Mouse (Mus musculus) heart, embryonic 13.5 days (tissue): ENCODE data around the gene Olfr344. TPM values are rescaled to one million over a fixed set of nuclear protein-coding genes. Genes with fewer than 3 reads are reported as not detected.

Source experiments
- ATAC-seq: fragments of 200-750 bp; cut with Nextera tagmentation; 2 replicates; pipeline ENCODE4 v1.8.0; 2017; ENCODE audit warnings: moderate TSS enrichment; ENCODE audit not compliant: insufficient number of reproducible peaks, low FRiP score, low TSS enrichment; ENCODE audit errors: extremely low read depth
- H3K27ac ChIP-seq: fragments of 300-500 bp; sonication (generic); replicated peaks from 2 replicates; pipeline ENCODE4 v1.5.1; 2015; ENCODE audit warnings: moderate library complexity, mild to moderate bottlenecking, inconsistent platforms
- H3K27me3 ChIP-seq: fragments of 300-500 bp; sonication (generic); replicated peaks from 2 replicates; pipeline ENCODE4 v1.6.1; 2015; ENCODE audit warnings: mild to moderate bottlenecking, inconsistent platforms
- H3K36me3 ChIP-seq: fragments of 300-500 bp; sonication (generic); 2 replicates; pipeline ENCODE4 v1.6.1; 2015; ENCODE audit warnings: mild to moderate bottlenecking, inconsistent platforms
- H3K4me1 ChIP-seq: fragments of 300-500 bp; sonication (generic); 2 replicates; pipeline ENCODE4 v1.6.1; 2015; ENCODE audit warnings: inconsistent platforms
- H3K4me2 ChIP-seq: fragments of 300-500 bp; sonication (generic); 2 replicates; pipeline ENCODE4 v1.6.1; 2015; ENCODE audit warnings: inconsistent platforms, mild to moderate bottlenecking, moderate library complexity
- H3K4me3 ChIP-seq: fragments of 300-500 bp; sonication (generic); 2 replicates; pipeline ENCODE4 v1.5.1; 2015; ENCODE audit warnings: moderate library complexity, mild to moderate bottlenecking, inconsistent platforms
- H3K9ac ChIP-seq: fragments of 300-500 bp; sonication (generic); 2 replicates; pipeline ENCODE4 v1.6.1; 2015; ENCODE audit warnings: inconsistent platforms, mild to moderate bottlenecking, moderate library complexity
- H3K9me3 ChIP-seq: fragments of 300-500 bp; sonication (generic); 2 replicates; pipeline ENCODE4 v1.6.1; 2016; ENCODE audit warnings: inconsistent platforms
- WGBS: fragments of 180-500 bp; shearing (Covaris S2); methylation state at CpG from one replicate; pipeline ENCODE4 v1.1.7; 2015; ENCODE audit warnings: mixed read lengths; 5-methylcytosine and 5-hydroxymethylcytosine counted together
- polyA plus RNA-seq: library from polyadenylated mRNA; unstranded; fragments of >200 nt; fragmentation: Nextera tagmentation; extraction: Ambion mirVana; gene quantifications from 2 replicates; pipeline ENCODE4 v1.2.1, GENCODE M21; 2015

The Olfr344 gene
- polyA plus RNA-seq, result not detected in 2 replicates

- 65% methylated on average over 1 of the region's 1 CpGs for WGBS
- ATAC-seq, result no peak
- Histone ChIP-seq H3K9ac (no peak within 1 kb of the TSS), H3K4me1 (no peaks in the 10 kb centered on the region), H3K4me2 (no peak within 1 kb of the TSS), H3K9me3 (peaks cover 15% of the 10 kb centered on the region), H3K36me3 (no peaks in the 10 kb centered on the region), H3K4me3 (no peak within 1 kb of the TSS), H3K27me3 (no peaks in the 10 kb centered on the region), H3K27ac (no peak within 1 kb of the TSS)
These were observed at the start of gene Olfr344 for GRCm38 (mm10) chr2:36566362-36566761. Gene Olfr344 (plus strand): TSS chr2:36566662.

GRCm38 (mm10) chr2:36524698-36525097 is 41.8 kb upstream of the Olfr344 start, which contains the start of gene Olfr342:
Gene Olfr342 (plus strand): TSS chr2:36524998.
- WGBS, result 53% methylated on average over 3 of the region's 3 CpGs
- H3K9ac ChIP-seq, result no peak within 1 kb of the TSS
- H3K27me3 ChIP-seq, result no peaks in the 10 kb centered on the region
- no peak within 1 kb of the TSS for H3K4me2 ChIP-seq
- no peak within 1 kb of the TSS for H3K27ac ChIP-seq
- H3K36me3 ChIP-seq, result no peaks in the 10 kb centered on the region
- no peak for ATAC-seq
- peaks cover 11% of the 10 kb centered on the region; the same call in 1 of the 2 replicates for H3K9me3 ChIP-seq
- no peak within 1 kb of the TSS for H3K4me3 ChIP-seq
- no peaks in the 10 kb centered on the region for H3K4me1 ChIP-seq

- no peak overlapping the region for H3K4me3 ChIP-seq
- no peak for ATAC-seq
- H3K27ac ChIP-seq, result no peak overlapping the region
- no peak overlapping the region for H3K4me2 ChIP-seq
- no peaks in the 10 kb centered on the region for H3K4me1 ChIP-seq
- peaks cover 21% of the 10 kb centered on the region for H3K9me3 ChIP-seq
- no peaks in the 10 kb centered on the region for H3K27me3 ChIP-seq
- H3K36me3 ChIP-seq, result no peaks in the 10 kb centered on the region
- no peak overlapping the region for H3K9ac ChIP-seq
These were observed 1.3 kb upstream of the Olfr344 start for GRCm38 (mm10) chr2:36565156-36565555.

GRCm38 (mm10) chr2:36567022-36567421 is 560 bp downstream of the Olfr344 start:
- H3K4me1 ChIP-seq, result no peaks in the 10 kb centered on the region
- no peak overlapping the region for H3K4me3 ChIP-seq
- no peaks in the 10 kb centered on the region for H3K36me3 ChIP-seq
- peaks cover 9% of the 10 kb centered on the region for H3K9me3 ChIP-seq
- H3K27me3 ChIP-seq, result no peaks in the 10 kb centered on the region
- H3K4me2 ChIP-seq, result no peak overlapping the region
- no peak for ATAC-seq
- H3K9ac ChIP-seq, result no peak overlapping the region
- no peak overlapping the region for H3K27ac ChIP-seq

- Histone ChIP-seq H3K9ac (no peak overlapping the region), H3K27me3 (no peaks in the 10 kb centered on the region), H3K4me3 (no peak overlapping the region), H3K4me2 (no peak overlapping the region), H3K36me3 (no peaks in the 10 kb centered on the region), H3K27ac (no peak overlapping the region), H3K4me1 (no peaks in the 10 kb centered on the region), H3K9me3 (peaks cover 8% of the 10 kb centered on the region; the same call in 1 of the 2 replicates)
- no peak for ATAC-seq
- WGBS, result 85% methylated on average over 3 of the region's 3 CpGs
These were observed 1.4 kb downstream of the Olfr344 start for GRCm38 (mm10) chr2:36567845-36568244.

Other genes starting within 250 kb of the Olfr344 start
- not detected in 2 replicates for gene Olfr338, start 193.1 kb upstream of the Olfr344 start, polyA plus RNA-seq
- not detected in 2 replicates for gene Olfr339, start 147.7 kb upstream of the Olfr344 start, polyA plus RNA-seq
- gene Olfr340, start 114.1 kb upstream of the Olfr344 start, polyA plus RNA-seq, result not detected in 2 replicates
- not detected in 2 replicates for gene Olfr341, start 84.2 kb upstream of the Olfr344 start, polyA plus RNA-seq
- gene Olfr342, start 41.7 kb upstream of the Olfr344 start, polyA plus RNA-seq, result not detected in 2 replicates
- gene Olfr345, start 73.4 kb downstream of the Olfr344 start, polyA plus RNA-seq, result not detected in 2 replicates
- gene Olfr346, start 119.1 kb downstream of the Olfr344 start, polyA plus RNA-seq, result not detected in 2 replicates
- not detected in 2 replicates for gene Olfr347, start 165.2 kb downstream of the Olfr344 start, polyA plus RNA-seq
- gene Olfr348, start 217.6 kb downstream of the Olfr344 start, polyA plus RNA-seq, result not detected in 2 replicates
- not detected in 2 replicates for gene Olfr50, start 223.9 kb downstream of the Olfr344 start, polyA plus RNA-seq